8 mouse cellular contexts compared by ENCODE assay signal in the genomic region with DNA sequence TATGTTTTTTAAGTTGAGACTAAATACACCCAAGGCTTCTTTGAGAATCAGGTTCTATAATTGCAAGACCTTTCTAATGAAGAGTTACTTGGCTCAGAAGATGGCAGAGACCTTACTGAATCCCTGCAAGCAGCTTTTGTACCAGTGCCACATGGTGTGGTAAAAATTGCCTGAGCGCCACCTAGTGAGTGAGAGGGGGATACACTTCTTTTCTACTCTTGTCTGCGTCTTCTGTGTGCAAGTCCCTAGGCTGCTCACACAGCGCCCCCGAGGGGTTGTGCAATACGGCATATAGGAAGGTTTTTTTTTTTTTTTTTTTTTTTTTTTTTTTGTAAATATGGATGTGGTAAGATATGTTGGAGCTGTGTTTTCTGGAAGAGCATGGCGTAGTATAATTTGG. TPM values are rescaled to one million over a fixed set of nuclear protein-coding genes. Genes with fewer than 3 reads are reported as not detected.
DNase-seq lines count a peak whose midpoint lies in the region; ATAC-seq and TF ChIP-seq lines count a peak whose summit lies in the region.

No protein-coding gene starts in this region.

- DNase-seq in forebrain, embryonic 11.5 days (ENCODE audit: low spot score), result peak; percentile 67
- DNase-seq in heart, postnatal 25 days (ENCODE audit: low spot score), result peak; percentile 31
- DNase-seq in layer of hippocampus, adult 11-12 months (ENCODE audit: low spot score), result peak; percentile 81
- peak; percentile 93 for DNase-seq in lung, postnatal 0 days (ENCODE audit: low spot score)
- DNase-seq in right cerebral cortex, postnatal 14 days, result peak; percentile 66
- peak; percentile 59 to 75 for DNase-seq in urinary bladder, postnatal 36 days (ENCODE audit: low spot score in 2 of 2)

- intact Hi-C loops in heart, postnatal 25 days (cut with DNase I), result loop anchor here (1.0 to 5.0 kb wide), 2 partner anchors 56 to 141 kb away; no protein-coding TSS in a partner anchor

- no peak; the same call in 1 of the 2 replicates for ATAC-seq in forebrain, embryonic 11.5 days (replicated peaks; ENCODE audit: low FRiP score)
- peak; percentile 90 for ATAC-seq in lung, postnatal 0 days

- 4% methylated on average over 6 of the region's 6 CpGs for WGBS in bone marrow, adult 2 months
- 24% methylated on average over 6 of the region's 6 CpGs for WGBS in forebrain, embryonic 11.5 days
- 10% methylated on average over 6 of the region's 6 CpGs for WGBS in lung, postnatal 0 days

- TF ChIP-seq CTCF in E14TG2a.4 (conservative IDR thresholded peaks at IDR 0.05; ENCODE audit: low read length), result peak; percentile 90
- peak; percentile 73 for TF ChIP-seq CTCF in bone marrow, adult 2 months (IDR thresholded peaks at IDR 0.05; ENCODE audit: control insufficient read depth, insufficient read depth, low read length)
- peak; percentile 86 for TF ChIP-seq CTCF in lung, postnatal 0 days (IDR thresholded peaks at IDR 0.05)

- no peaks in the 10 kb centered on the region for H3K9me3 ChIP-seq in E14TG2a.4 (ENCODE audit: low read length)
- no peaks in the 10 kb centered on the region for H3K9me3 ChIP-seq in forebrain, embryonic 11.5 days (ENCODE audit: control insufficient read depth, low read length)
- no peaks in the 10 kb centered on the region for H3K9me3 ChIP-seq in lung, postnatal 0 days (ENCODE audit: low read length)

- no peak overlapping the region for H3K4me2 ChIP-seq in forebrain, embryonic 11.5 days (ENCODE audit: low read depth, low read length, severe bottlenecking)
- H3K4me2 ChIP-seq in lung, postnatal 0 days (replicated peaks; ENCODE audit: low read depth, low read length), result no peak overlapping the region

- H3K4me3 ChIP-seq in E14TG2a.4 (replicated peaks; ENCODE audit: low read length), result no peak overlapping the region
- no peak overlapping the region for H3K4me3 ChIP-seq in bone marrow, adult 2 months (replicated peaks; ENCODE audit: control insufficient read depth, low read depth, low read length)
- H3K4me3 ChIP-seq in forebrain, embryonic 11.5 days (ENCODE audit: low read depth, low read length), result no peak overlapping the region
- no peak overlapping the region for H3K4me3 ChIP-seq in lung, postnatal 0 days (ENCODE audit: low read depth, low read length)

- TF ChIP-seq POLR2A in bone marrow, adult 2 months (IDR thresholded peaks at IDR 0.05; ENCODE audit: borderline replicate concordance, control insufficient read depth, low read depth, low read length), result no peak

- H3K9ac ChIP-seq in forebrain, embryonic 11.5 days (ENCODE audit: low read length), result no peak overlapping the region
- H3K9ac ChIP-seq in lung, postnatal 0 days (replicated peaks; ENCODE audit: low read depth), result no peak overlapping the region

- no peak for TF ChIP-seq EP300 in lung, postnatal 0 days (IDR thresholded peaks at IDR 0.05)

- H3K27me3 ChIP-seq in E14TG2a.4 (ENCODE audit: insufficient read depth, low read length), result 0 out of 2 replicates have a peak, but pooled peaks cover under 1% of the 10 kb centered on the region
- H3K27me3 ChIP-seq in forebrain, embryonic 11.5 days (ENCODE audit: control insufficient read depth, insufficient read depth, low read length), result no peaks in the 10 kb centered on the region
- no peaks in the 10 kb centered on the region for H3K27me3 ChIP-seq in lung, postnatal 0 days (replicated peaks; ENCODE audit: insufficient read depth, low read length)

- H3K4me1 ChIP-seq in E14TG2a.4 (replicated peaks; ENCODE audit: low read depth, low read length), result peaks cover 19% of the 10 kb centered on the region
- H3K4me1 ChIP-seq in bone marrow, adult 2 months (ENCODE audit: control insufficient read depth, insufficient read depth, low read length), result no peaks in the 10 kb centered on the region; the same call in 1 of the 2 replicates
- H3K4me1 ChIP-seq in forebrain, embryonic 11.5 days (replicated peaks; ENCODE audit: control insufficient read depth, insufficient read depth, low read length), result no peaks in the 10 kb centered on the region
- H3K4me1 ChIP-seq in lung, postnatal 0 days (ENCODE audit: insufficient read depth, low read depth, low read length), result no peaks in the 10 kb centered on the region

- no peak overlapping the region for H3K27ac ChIP-seq in bone marrow, adult 2 months (ENCODE audit: control insufficient read depth, insufficient read depth, low read depth, low read length, poor library complexity)
- H3K27ac ChIP-seq in forebrain, embryonic 11.5 days (ENCODE audit: low read depth, low read length), result no peak overlapping the region
- H3K27ac ChIP-seq in lung, postnatal 0 days (ENCODE audit: low read length), result no peak overlapping the region

- no peaks in the 10 kb centered on the region for H3K36me3 ChIP-seq in E14TG2a.4 (ENCODE audit: insufficient read depth, low read length)
- H3K36me3 ChIP-seq in forebrain, embryonic 11.5 days (ENCODE audit: control insufficient read depth, insufficient read depth, low read length), result no peaks in the 10 kb centered on the region
- no peaks in the 10 kb centered on the region for H3K36me3 ChIP-seq in lung, postnatal 0 days (ENCODE audit: insufficient read depth, low read length)

RNA-seq across cellular contexts. Expression of gene Slc46a2, which starts 13.5 kb away (rescaled TPM):
- polyA plus RNA-seq in bone marrow, adult 2 months (2011; ENCODE audit: insufficient read depth, insufficient read length, low replicate concordance, missing spikeins), result not detected in 2 replicates
- polyA plus RNA-seq in forebrain, embryonic 11.5 days (2014; fragmentation: Nextera tagmentation; extraction: Ambion mirVana), result not detected in 2 replicates
- total RNA-seq in heart, postnatal 25 days (2021), result under 1 TPM; 0.44 to 0.48 TPM
- 0.10 TPM in 2 replicates for polyA plus RNA-seq in lung, postnatal 0 days (2015; fragmentation: Nextera tagmentation; extraction: Ambion mirVana)

RNA-seq across cellular contexts. Expression of gene Mup4, which starts 32.2 kb away (rescaled TPM):
- polyA plus RNA-seq in bone marrow, adult 2 months (2011; ENCODE audit: insufficient read depth, insufficient read length, low replicate concordance, missing spikeins), result not detected in 2 replicates
- not detected in 2 replicates for polyA plus RNA-seq in forebrain, embryonic 11.5 days (2014; fragmentation: Nextera tagmentation; extraction: Ambion mirVana)
- not detected for total RNA-seq in heart, postnatal 25 days (2021)
- polyA plus RNA-seq in lung, postnatal 0 days (2015; fragmentation: Nextera tagmentation; extraction: Ambion mirVana), result not detected in 2 replicates

RNA-seq across cellular contexts. Expression of gene Mup6, which starts 35.7 kb away (rescaled TPM):
- polyA plus RNA-seq in bone marrow, adult 2 months (2011; ENCODE audit: insufficient read depth, insufficient read length, low replicate concordance, missing spikeins), result 3.0 TPM in 1 of 2 replicates, not detected in the other
- polyA plus RNA-seq in forebrain, embryonic 11.5 days (2014; fragmentation: Nextera tagmentation; extraction: Ambion mirVana), result not detected in 2 replicates
- total RNA-seq in heart, postnatal 25 days (2021), result not detected
- polyA plus RNA-seq in lung, postnatal 0 days (2015; fragmentation: Nextera tagmentation; extraction: Ambion mirVana), result not detected in 2 replicates

Comparison
In these comparisons a context has a peak if more than half of its experiments do, and no peak if none do; other contexts are left out.
1. DNase-seq: peak in every context shown above with its lines; median percentile 93 in lung, postnatal 0 days; 81 in layer of hippocampus, adult 11-12 months; 67 in forebrain, embryonic 11.5 days; 67 in urinary bladder, postnatal 36 days; 66 in right cerebral cortex, postnatal 14 days; 31 in heart, postnatal 25 days.